Mouse (Mus musculus) heart, adult 2 months (tissue): ENCODE data around the gene Irak3. TPM values are rescaled to one million over a fixed set of nuclear protein-coding genes. Genes with fewer than 3 reads are reported as not detected.

Source experiments
- DNase-seq, 2 experiments: peaks; one replicate each; pipeline ENCODE4 v3.0.0; 2021
- H3K27ac ChIP-seq: fragments of 200-600 bp; 2 replicates; pipeline ENCODE4 v1.8.1; 2022
- H3K27me3 ChIP-seq: fragments of 200-500 bp; 2 replicates; pipeline ENCODE4 v1.6.1; 2012; ENCODE audit warnings: mild to moderate bottlenecking, low read length, inconsistent platforms, mixed read lengths; ENCODE audit not compliant: control insufficient read depth, insufficient read depth
- H3K36me3 ChIP-seq: fragments of 200-500 bp; 2 replicates; pipeline ENCODE4 v1.6.1; 2012; ENCODE audit warnings: low read length, inconsistent platforms; ENCODE audit not compliant: control insufficient read depth, insufficient read depth
- H3K4me1 ChIP-seq: fragments of 200-500 bp; 2 replicates; pipeline ENCODE4 v1.6.1; 2011; ENCODE audit warnings: low read length; ENCODE audit not compliant: control insufficient read depth, insufficient read depth
- H3K4me3 ChIP-seq: fragments of 200-600 bp; 2 replicates; pipeline ENCODE4 v1.8.1; 2022
- H3K79me2 ChIP-seq: fragments of 200-500 bp; replicated peaks from 2 replicates; pipeline ENCODE4 v1.6.1; 2012; ENCODE audit warnings: mild to moderate bottlenecking, inconsistent platforms, low read length, moderate library complexity, mixed read lengths; ENCODE audit not compliant: control insufficient read depth, insufficient read depth
- H3K9ac ChIP-seq: fragments of 200-500 bp; 2 replicates; pipeline ENCODE4 v1.6.1; 2012; ENCODE audit warnings: low read depth, mild to moderate bottlenecking, control low read depth, inconsistent platforms, low read length, mixed read lengths
- CTCF ChIP-seq: fragments of 200-600 bp; IDR thresholded peaks from 2 replicates; pipeline ENCODE4 v1.8.1; 2022; ENCODE audit warnings: antibody characterized with exemption, mild to moderate bottlenecking, moderate library complexity
- EP300 ChIP-seq: fragments of 200-500 bp; IDR thresholded peaks from 2 replicates; pipeline ENCODE4 v1.6.1; 2011; ENCODE audit warnings: low read depth, low read length, control low read depth; ENCODE audit not compliant: insufficient read depth
- POLR2A ChIP-seq: fragments of 200-500 bp; IDR thresholded peaks from 2 replicates; pipeline ENCODE4 v1.6.1; 2011; ENCODE audit warnings: mild to moderate bottlenecking, low read depth, low read length, control low read depth; ENCODE audit not compliant: insufficient read depth
- WGBS: fragments of 180-500 bp; shearing (Covaris S2); methylation state at CpG from one replicate; pipeline ENCODE4 v1.1.7; 2018; 5-methylcytosine and 5-hydroxymethylcytosine counted together
- intact Hi-C: fragments of 180-260 bp; cut with DNase I; formaldehyde crosslinking; loops from one replicate; pipeline ENCODE4 v1.15.1; 2025
- polyA plus RNA-seq: library from polyadenylated mRNA; depleted of rRNA; stranded (reverse); fragments of >200 nt; gene quantifications from 2 replicates; pipeline ENCODE4 v1.2.3, GENCODE M21; 2012
- total RNA-seq, 2 experiments: library from RNA; stranded (reverse); gene quantifications; 2 replicates each; pipeline ENCODE4 v1.2.3; 2021

The Irak3 gene
- total and polyA plus RNA-seq, 3 experiments, result 2.6 to 3.7 (median 3.0) TPM

GRCm38 (mm10) chr10:120197061-120197835 is 4.7 kb downstream of the Irak3 start:
- no peak for DNase-seq
- H3K4me1 ChIP-seq, result no peaks in the 10 kb centered on the region; the same call in 1 of the 2 replicates
- H3K79me2 ChIP-seq, result no peaks in the 10 kb centered on the region
- no peak overlapping the region for H3K27ac ChIP-seq
- no peak for TF ChIP-seq POLR2A
- TF ChIP-seq CTCF, result no peak
- no peak for TF ChIP-seq EP300
- 75% methylated on average over 14 of the region's 14 CpGs for WGBS
- H3K27me3 ChIP-seq, result no peaks in the 10 kb centered on the region
- H3K9ac ChIP-seq, result no peak overlapping the region
- intact Hi-C loops, result loop anchor here (2.0 to 10.0 kb wide), 2 partner anchors 84 to 552 kb away; partner anchors contain the start of gene Helb
- no peak overlapping the region for H3K4me3 ChIP-seq
- H3K36me3 ChIP-seq, result no peaks in the 10 kb centered on the region; the same call in 1 of the 2 replicates

GRCm38 (mm10) chr10:120193255-120193654 is 8.7 kb downstream of the Irak3 start:
- DNase-seq, result no peak
- 90% methylated on average over 8 of the region's 8 CpGs for WGBS
- no peak overlapping the region for H3K27ac ChIP-seq
- H3K27me3 ChIP-seq, result no peaks in the 10 kb centered on the region
- no peaks in the 10 kb centered on the region for H3K36me3 ChIP-seq
- H3K4me1 ChIP-seq, result peaks cover 6% of the 10 kb centered on the region
- no peak overlapping the region for H3K4me3 ChIP-seq
- TF ChIP-seq CTCF, result no peak
- no peak for TF ChIP-seq POLR2A
- no peaks in the 10 kb centered on the region for H3K79me2 ChIP-seq
- no peak overlapping the region for H3K9ac ChIP-seq
- intact Hi-C loops, result loop anchor here (10.0 kb wide), 1 partner anchor 548 kb away; no protein-coding TSS in a partner anchor

GRCm38 (mm10) chr10:120192278-120192677 is 9.7 kb downstream of the Irak3 start:
- 87% methylated on average over 4 of the region's 4 CpGs for WGBS

GRCm38 (mm10) chr10:120191165-120191564 is 10.8 kb downstream of the Irak3 start:
- WGBS, result 80% methylated on average over 6 of the region's 6 CpGs
- H3K9ac ChIP-seq, result no peak overlapping the region
- intact Hi-C loops, result loop anchor here (10.0 kb wide), 1 partner anchor 546 kb away; no protein-coding TSS in a partner anchor

More at GRCm38 (mm10) chr10:120192278-120192677, 9.7 kb downstream of the Irak3 start:
- Histone ChIP-seq H3K9ac (no peak overlapping the region), H3K27ac (no peak overlapping the region), H3K4me3 (no peak overlapping the region), H3K4me1 (peaks cover 6% of the 10 kb centered on the region), H3K79me2 (no peaks in the 10 kb centered on the region), H3K36me3 (no peaks in the 10 kb centered on the region), H3K27me3 (no peaks in the 10 kb centered on the region)
- TF ChIP-seq EP300 (no peak), CTCF (no peak), POLR2A (no peak)
- no peak for DNase-seq
- intact Hi-C loops, result loop anchor here (10.0 kb wide), 1 partner anchor 547 kb away; no protein-coding TSS in a partner anchor

GRCm38 (mm10) chr10:120189782-120190181 is 12.1 kb downstream of the Irak3 start:
- Histone ChIP-seq H3K4me3 (no peak overlapping the region), H3K9ac (no peak overlapping the region), H3K79me2 (no peaks in the 10 kb centered on the region), H3K27ac (no peak overlapping the region), H3K36me3 (no peaks in the 10 kb centered on the region), H3K4me1 (peaks cover 6% of the 10 kb centered on the region), H3K27me3 (no peaks in the 10 kb centered on the region)
- no peak for DNase-seq
- intact Hi-C loops, result loop anchor here (10.0 kb wide), 1 partner anchor 545 kb away; no protein-coding TSS in a partner anchor
- WGBS, result 32% methylated on average over 6 of the region's 6 CpGs
- no peak for TF ChIP-seq POLR2A
- TF ChIP-seq CTCF, result no peak
- no peak for TF ChIP-seq EP300

More at GRCm38 (mm10) chr10:120191165-120191564, 10.8 kb downstream of the Irak3 start:
- no peaks in the 10 kb centered on the region for H3K36me3 ChIP-seq
- H3K27me3 ChIP-seq, result no peaks in the 10 kb centered on the region
- TF ChIP-seq CTCF, result no peak
- TF ChIP-seq POLR2A, result no peak
- no peak for TF ChIP-seq EP300
- no peaks in the 10 kb centered on the region for H3K79me2 ChIP-seq
- no peak for DNase-seq
- H3K27ac ChIP-seq, result no peak overlapping the region
- H3K4me3 ChIP-seq, result no peak overlapping the region
- H3K4me1 ChIP-seq, result peaks cover 6% of the 10 kb centered on the region

GRCm38 (mm10) chr10:120189276-120189675 is 12.7 kb downstream of the Irak3 start:
- DNase-seq, result no peak
- intact Hi-C loops, result no loop called here
- Histone ChIP-seq H3K27me3 (no peaks in the 10 kb centered on the region), H3K27ac (no peak overlapping the region), H3K4me1 (peaks cover 6% of the 10 kb centered on the region), H3K79me2 (no peaks in the 10 kb centered on the region), H3K4me3 (no peak overlapping the region), H3K9ac (no peak overlapping the region), H3K36me3 (no peaks in the 10 kb centered on the region)
- WGBS, result 51% methylated on average over 11 of the region's 11 CpGs
- no peak for TF ChIP-seq CTCF
- no peak for TF ChIP-seq EP300
- no peak for TF ChIP-seq POLR2A
